14 mouse cellular contexts compared by ENCODE assay signal in genomic region chr2:115348263-115348662, GRCm38 (mm10).
DNase-seq lines count a peak whose midpoint lies in the region; ATAC-seq and TF ChIP-seq lines count a peak whose summit lies in the region.
"Had no signal": no experiment of that assay in that cellular context is flagged by ENCODE, and none has a peak within 500 bp of the region (broad histone marks: within the 10 kb centered on the region; RNA-seq: fewer than 3 reads in every experiment).

No protein-coding gene starts in this region.

- DNase-seq in midbrain, postnatal 0 days (ENCODE audit: low spot score), result peak; percentile 8
- no peak for DNase-seq in midbrain, embryonic 11.5 days (ENCODE audit: low spot score, missing footprints)
- peak; percentile 82 for DNase-seq in embryonic facial prominence, embryonic 14.5 days (ENCODE audit: low spot score)
- DNase-seq in mesoderm, embryonic 11.5 days (ENCODE audit: low read depth, low spot score), result peak; percentile 79
- no peak for DNase-seq in thymus, postnatal 4 days
- DNase-seq: adrenal gland, adult 2 months; cerebellum, adult 2 months; thymus, adult 2 months had no signal

- H3K4me3 ChIP-seq in heart, embryonic 13.5 days, result no peak overlapping the region
- H3K4me3 ChIP-seq in heart, embryonic 12.5 days, result no peak overlapping the region
- H3K4me3 ChIP-seq in midbrain, postnatal 0 days (ENCODE audit: low read depth, low read length), result no peak overlapping the region
- H3K4me3 ChIP-seq in midbrain, embryonic 11.5 days (ENCODE audit: low read depth, low read length), result no peak overlapping the region
- no peak overlapping the region for H3K4me3 ChIP-seq in embryonic facial prominence, embryonic 14.5 days (ENCODE audit: low read depth, low read length)
- H3K4me3 ChIP-seq: lung, embryonic 15.5 days; midbrain, embryonic 13.5 days; neural tube, embryonic 15.5 days had no signal

- H3K36me3 ChIP-seq in heart, embryonic 13.5 days, result no peaks in the 10 kb centered on the region
- H3K36me3 ChIP-seq in heart, embryonic 12.5 days, result no peaks in the 10 kb centered on the region
- no peaks in the 10 kb centered on the region for H3K36me3 ChIP-seq in midbrain, postnatal 0 days (ENCODE audit: insufficient read depth, low read length)
- no peaks in the 10 kb centered on the region for H3K36me3 ChIP-seq in midbrain, embryonic 11.5 days (ENCODE audit: control insufficient read depth, insufficient read depth, low read length)
- H3K36me3 ChIP-seq in embryonic facial prominence, embryonic 14.5 days (ENCODE audit: control insufficient read depth, insufficient read depth, low read length), result no peaks in the 10 kb centered on the region
- H3K36me3 ChIP-seq: lung, embryonic 15.5 days; midbrain, embryonic 13.5 days; neural tube, embryonic 15.5 days had no signal

- 7% methylated on average over 2 of the region's 2 CpGs for WGBS in heart, embryonic 13.5 days
- 7% methylated on average over 2 of the region's 2 CpGs for WGBS in heart, embryonic 12.5 days
- WGBS in midbrain, postnatal 0 days, result 24% methylated on average over 2 of the region's 2 CpGs
- WGBS in midbrain, embryonic 11.5 days, result 28% methylated on average over 2 of the region's 2 CpGs
- 3% methylated on average over 2 of the region's 2 CpGs for WGBS in embryonic facial prominence, embryonic 14.5 days

- no peaks in the 10 kb centered on the region for H3K27me3 ChIP-seq in heart, embryonic 13.5 days (replicated peaks)
- H3K27me3 ChIP-seq in heart, embryonic 12.5 days (replicated peaks), result no peaks in the 10 kb centered on the region
- no peaks in the 10 kb centered on the region for H3K27me3 ChIP-seq in midbrain, postnatal 0 days (ENCODE audit: insufficient read depth, low read length)
- no peaks in the 10 kb centered on the region for H3K27me3 ChIP-seq in midbrain, embryonic 11.5 days (ENCODE audit: control insufficient read depth, insufficient read depth, low read length)
- H3K27me3 ChIP-seq in embryonic facial prominence, embryonic 14.5 days (replicated peaks; ENCODE audit: control insufficient read depth, insufficient read depth, low read length), result no peaks in the 10 kb centered on the region
- H3K27me3 ChIP-seq: lung, embryonic 15.5 days; neural tube, embryonic 15.5 days had no signal

- 0 out of 2 replicates have a peak overlapping the region, but pooled peaks have one; percentile 14 for H3K4me2 ChIP-seq in heart, embryonic 13.5 days
- H3K4me2 ChIP-seq in heart, embryonic 12.5 days, result no peak overlapping the region
- no peak overlapping the region for H3K4me2 ChIP-seq in midbrain, postnatal 0 days (ENCODE audit: low read depth, low read length, poor library complexity, severe bottlenecking)
- H3K4me2 ChIP-seq in midbrain, embryonic 11.5 days, result no peak overlapping the region
- no peak overlapping the region for H3K4me2 ChIP-seq in embryonic facial prominence, embryonic 14.5 days (ENCODE audit: low read depth, low read length)
- H3K4me2 ChIP-seq: lung, embryonic 15.5 days; midbrain, embryonic 13.5 days; neural tube, embryonic 15.5 days had no signal

- no peak overlapping the region for H3K27ac ChIP-seq in heart, embryonic 13.5 days (replicated peaks)
- no peak overlapping the region for H3K27ac ChIP-seq in heart, embryonic 12.5 days (ENCODE audit: poor library complexity, severe bottlenecking)
- no peak overlapping the region for H3K27ac ChIP-seq in midbrain, postnatal 0 days (ENCODE audit: low read depth, low read length)
- no peak overlapping the region for H3K27ac ChIP-seq in midbrain, embryonic 11.5 days (ENCODE audit: low read depth, low read length)
- no peak overlapping the region for H3K27ac ChIP-seq in embryonic facial prominence, embryonic 14.5 days (replicated peaks; ENCODE audit: low read depth, low read length)
- H3K27ac ChIP-seq: lung, embryonic 15.5 days; midbrain, embryonic 13.5 days; neural tube, embryonic 15.5 days had no signal

- peaks cover 9% of the 10 kb centered on the region for H3K4me1 ChIP-seq in heart, embryonic 13.5 days
- H3K4me1 ChIP-seq in heart, embryonic 12.5 days (replicated peaks), result 0 out of 2 replicates have a peak, but pooled peaks cover 2% of the 10 kb centered on the region
- H3K4me1 ChIP-seq in midbrain, postnatal 0 days (ENCODE audit: insufficient read depth, low read length), result no peaks in the 10 kb centered on the region
- H3K4me1 ChIP-seq in midbrain, embryonic 11.5 days (ENCODE audit: control insufficient read depth, insufficient read depth, low read length), result no peaks in the 10 kb centered on the region
- no peaks in the 10 kb centered on the region for H3K4me1 ChIP-seq in embryonic facial prominence, embryonic 14.5 days (ENCODE audit: control insufficient read depth, insufficient read depth, low read length)
- H3K4me1 ChIP-seq: midbrain, embryonic 13.5 days; neural tube, embryonic 15.5 days had no signal

- no peaks in the 10 kb centered on the region for H3K9me3 ChIP-seq in heart, embryonic 13.5 days
- no peaks in the 10 kb centered on the region for H3K9me3 ChIP-seq in heart, embryonic 12.5 days (replicated peaks)
- H3K9me3 ChIP-seq in midbrain, postnatal 0 days (ENCODE audit: low read length), result no peaks in the 10 kb centered on the region
- H3K9me3 ChIP-seq in midbrain, embryonic 11.5 days (ENCODE audit: control insufficient read depth, low read length), result no peaks in the 10 kb centered on the region
- no peaks in the 10 kb centered on the region for H3K9me3 ChIP-seq in embryonic facial prominence, embryonic 14.5 days (ENCODE audit: control insufficient read depth, low read length)
- H3K9me3 ChIP-seq: lung, embryonic 15.5 days; midbrain, embryonic 13.5 days; neural tube, embryonic 15.5 days had no signal

- ATAC-seq in heart, embryonic 13.5 days (ENCODE audit: extremely low read depth, insufficient number of reproducible peaks, low FRiP score, low TSS enrichment), result no peak
- no peak for ATAC-seq in heart, embryonic 12.5 days (ENCODE audit: insufficient number of reproducible peaks, low FRiP score)
- ATAC-seq in midbrain, postnatal 0 days (ENCODE audit: low FRiP score), result no peak
- ATAC-seq in midbrain, embryonic 11.5 days (ENCODE audit: low FRiP score), result no peak
- peak; percentile 62; the same call in 1 of the 2 replicates for ATAC-seq in embryonic facial prominence, embryonic 14.5 days (ENCODE audit: low read depth)
- ATAC-seq: hindbrain, embryonic 16.5 days; midbrain, embryonic 13.5 days had no signal

- TF ChIP-seq CTCF in midbrain, postnatal 0 days (IDR thresholded peaks at IDR 0.05), result no peak

- no peak overlapping the region for H3K9ac ChIP-seq in heart, embryonic 13.5 days
- no peak overlapping the region for H3K9ac ChIP-seq in heart, embryonic 12.5 days
- H3K9ac ChIP-seq in midbrain, postnatal 0 days (replicated peaks; ENCODE audit: low read length, poor library complexity, severe bottlenecking), result no peak overlapping the region
- H3K9ac ChIP-seq in midbrain, embryonic 11.5 days (ENCODE audit: low read length), result no peak overlapping the region
- no peak overlapping the region for H3K9ac ChIP-seq in embryonic facial prominence, embryonic 14.5 days (ENCODE audit: low read depth, low read length)
- H3K9ac ChIP-seq: lung, embryonic 15.5 days; midbrain, embryonic 13.5 days; neural tube, embryonic 15.5 days had no signal

Comparison
In these comparisons a context has a peak if more than half of its experiments do, and no peak if none do; other contexts are left out.
1. DNase-seq: peak in midbrain, postnatal 0 days (single experiment), embryonic facial prominence, embryonic 14.5 days (single experiment) and mesoderm, embryonic 11.5 days (single experiment); none in midbrain, embryonic 11.5 days (single experiment) and thymus, postnatal 4 days (single experiment).